Mouse (Mus musculus) lung, postnatal 0 days (tissue): Measurements from ENCODE around the gene Nupl1.

ENCODE experiments used
- CTCF ChIP-seq: IDR thresholded peaks from 2 replicates; pipeline ENCODE4 v1.5.1; 2016; ENCODE audit warnings: antibody characterized with exemption, mild to moderate bottlenecking
- EP300 ChIP-seq: IDR thresholded peaks from 2 replicates; pipeline ENCODE4 v1.6.1; 2016; ENCODE audit warnings: antibody characterized with exemption, mild to moderate bottlenecking, control low read depth

- TF ChIP-seq CTCF, result no peak
- TF ChIP-seq EP300, result no peak
Measured at GRCm38 (mm10) chr14:60196884-60197283, 54.3 kb downstream of the Nupl1 start, which contains the start of gene Atp8a2.
